Mouse (Mus musculus) heart, embryonic 14.5 days (tissue): Measurements from ENCODE around the gene Sgtb. TPM values are rescaled to one million over a fixed set of nuclear protein-coding genes. Genes with fewer than 3 reads are reported as not detected.

Experiments
- ATAC-seq: fragments of 200-750 bp; cut with Nextera tagmentation; 2 replicates; pipeline ENCODE4 v1.8.0; 2017; ENCODE audit warnings: low read depth, moderate TSS enrichment; ENCODE audit not compliant: insufficient number of reproducible peaks, insufficient read depth, low FRiP score
- H3K27ac ChIP-seq, 2 experiments: fragments of 200-500 bp in 1 of 2; fragments of 300-500 bp in 1 of 2; sonication (generic) in 1 of 2; replicated peaks in 1 of 2; 2 replicates each; pipeline ENCODE4 v1.5.1; 2012 to 2014; ENCODE audit warnings: low read depth in 2 of 2, low read length in 2 of 2, control low read depth in 1 of 2, mild to moderate bottlenecking in 1 of 2, mixed read lengths in 1 of 2; ENCODE audit not compliant: control insufficient read depth in 1 of 2, insufficient read depth in 1 of 2
- H3K27me3 ChIP-seq: fragments of 300-500 bp; sonication (generic); 2 replicates; pipeline ENCODE4 v1.6.1; 2014; ENCODE audit warnings: mild to moderate bottlenecking, low read length, control low read depth; ENCODE audit not compliant: control insufficient read depth, insufficient read depth
- H3K36me3 ChIP-seq: fragments of 300-500 bp; sonication (generic); 2 replicates; pipeline ENCODE4 v1.6.1; 2014; ENCODE audit warnings: mild to moderate bottlenecking, control low read depth, low read length, mixed read lengths; ENCODE audit not compliant: control insufficient read depth, insufficient read depth
- H3K4me1 ChIP-seq, 2 experiments: fragments of 200-500 bp in 1 of 2; fragments of 300-500 bp in 1 of 2; sonication (generic) in 1 of 2; 2 replicates each; pipeline ENCODE4 v1.6.1; 2012 to 2014; ENCODE audit warnings: low read length in 2 of 2, control low read depth in 1 of 2, mixed read lengths in 1 of 2; ENCODE audit not compliant: control insufficient read depth in 2 of 2, insufficient read depth in 2 of 2
- H3K4me2 ChIP-seq: fragments of 300-500 bp; sonication (generic); 2 replicates; pipeline ENCODE4 v1.6.1; 2014; ENCODE audit warnings: mild to moderate bottlenecking, low read length
- H3K4me3 ChIP-seq, 2 experiments: fragments of 200-500 bp in 1 of 2; fragments of 300-500 bp in 1 of 2; sonication (generic) in 1 of 2; 2 replicates each; pipeline ENCODE4 v1.5.1; 2012 to 2014; ENCODE audit warnings: low read length in 2 of 2, mild to moderate bottlenecking in 2 of 2, control low read depth in 1 of 2, low read depth in 1 of 2, moderate library complexity in 1 of 2; ENCODE audit not compliant: control insufficient read depth in 1 of 2, insufficient read depth in 1 of 2
- H3K9ac ChIP-seq: fragments of 300-500 bp; sonication (generic); 2 replicates; pipeline ENCODE4 v1.6.1; 2014; ENCODE audit warnings: mild to moderate bottlenecking, low read length
- H3K9me3 ChIP-seq: fragments of 300-500 bp; sonication (generic); 2 replicates; pipeline ENCODE4 v1.6.1; 2016; ENCODE audit warnings: low read length, control low read depth; ENCODE audit not compliant: control insufficient read depth
- WGBS: fragments of 180-500 bp; shearing (Covaris S2); extraction: QIAGEN DNeasy Blood & Tissue Kit; methylation state at CpG from one replicate; pipeline ENCODE4 v1.1.7; 2014; 5-methylcytosine and 5-hydroxymethylcytosine counted together
- polyA plus RNA-seq: library from polyadenylated mRNA; unstranded; fragments of >200 nt; fragmentation: Nextera tagmentation; extraction: Ambion mirVana; gene quantifications from 2 replicates; pipeline ENCODE4 v1.2.1, GENCODE M21; 2014

Sgtb gene
- polyA plus RNA-seq, 1 experiment from 2014 or later: 2.9 TPM

GRCm38 (mm10) chr13:104187357-104187756 lies 77.8 kb downstream of the Sgtb start:
- no peak overlapping the region for H3K4me3 ChIP-seq
- ATAC-seq: no peak
- no peaks in the 10 kb centered on the region for H3K9me3 ChIP-seq
- no peaks in the 10 kb centered on the region for H3K27me3 ChIP-seq
- no peak overlapping the region for H3K27ac ChIP-seq
- 50% methylated on average over 4 of the region's 4 CpGs for WGBS
- no peak overlapping the region for H3K9ac ChIP-seq
- H3K4me2 ChIP-seq: no peak overlapping the region
- peaks cover 0 to 5% of the 10 kb centered on the region in 2 experiments; a peak in 1 of 4 replicates for H3K4me1 ChIP-seq
- H3K36me3 ChIP-seq: peaks cover 65% of the 10 kb centered on the region

Other genes with a start within 250 kb of the Sgtb start
- 22.7 and 24.8 TPM in 2 replicates for gene Erbin, start 189.2 kb upstream of the Sgtb start, polyA plus RNA-seq
- gene Nln, start 127 bp upstream of the Sgtb start, polyA plus RNA-seq: 25.0 and 25.6 TPM in 2 replicates
- gene Trappc13, start 68.7 kb downstream of the Sgtb start, polyA plus RNA-seq: 48.7 and 51.3 TPM in 2 replicates
- gene Trim23, start 69.1 kb downstream of the Sgtb start, polyA plus RNA-seq: 15.0 and 17.2 TPM in 2 replicates
- 40.2 and 49.5 TPM in 2 replicates for gene Cenpk, start 118.9 kb downstream of the Sgtb start, polyA plus RNA-seq
- 8.2 and 9.3 TPM in 2 replicates for gene Ppwd1, start 119.1 kb downstream of the Sgtb start, polyA plus RNA-seq
- gene Adamts6, start 178.1 kb downstream of the Sgtb start, polyA plus RNA-seq: 9.8 and 10.7 TPM in 2 replicates